Mouse (Mus musculus) T-helper 2 cell (primary cell): ENCODE data around the gene Axdnd1.

Source experiments
- in situ Hi-C: fragments of 300-600 bp; cut with MboI, MseI; formaldehyde crosslinking; loops from one replicate; pipeline ENCODE4 v1.15.1; 2025; ENCODE audit warnings: high pct_unique_total_duplicates

Gene Axdnd1

DNA sequence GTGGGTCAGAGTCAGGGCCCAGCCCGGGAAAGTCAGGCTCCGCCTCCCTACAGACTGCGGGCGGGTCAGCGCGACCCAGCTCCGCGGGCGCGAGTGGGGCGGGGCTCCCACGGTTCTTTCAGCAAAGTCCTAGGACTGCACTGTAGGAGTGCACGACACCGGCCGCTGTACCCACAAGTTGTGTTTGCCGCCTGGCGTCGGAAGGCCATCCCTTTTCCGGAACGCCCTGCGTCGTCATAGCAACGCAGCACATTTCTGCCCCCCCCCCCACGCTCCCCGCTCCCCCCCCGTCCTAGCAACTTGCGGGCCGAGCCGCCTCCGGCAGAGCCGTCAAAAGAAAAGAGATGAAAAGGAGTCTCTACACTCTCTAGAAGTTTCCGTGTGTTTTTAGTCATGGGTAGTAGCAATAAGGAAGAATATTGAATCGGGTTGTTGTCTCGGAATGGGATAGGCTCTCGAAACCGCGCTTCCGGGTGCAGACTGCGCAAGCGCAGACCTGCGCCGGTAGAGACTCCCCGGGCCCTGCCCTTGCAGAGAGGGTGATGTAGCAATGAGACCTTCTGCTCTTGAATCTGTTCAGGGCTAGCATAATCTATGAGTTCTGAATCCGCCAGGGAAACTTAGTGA lies at the start of gene Axdnd1:
Gene Axdnd1 (minus strand): TSS at position 489 of the 627 bp plus-strand sequence.
- in situ Hi-C loops: no loop called here

DNA sequence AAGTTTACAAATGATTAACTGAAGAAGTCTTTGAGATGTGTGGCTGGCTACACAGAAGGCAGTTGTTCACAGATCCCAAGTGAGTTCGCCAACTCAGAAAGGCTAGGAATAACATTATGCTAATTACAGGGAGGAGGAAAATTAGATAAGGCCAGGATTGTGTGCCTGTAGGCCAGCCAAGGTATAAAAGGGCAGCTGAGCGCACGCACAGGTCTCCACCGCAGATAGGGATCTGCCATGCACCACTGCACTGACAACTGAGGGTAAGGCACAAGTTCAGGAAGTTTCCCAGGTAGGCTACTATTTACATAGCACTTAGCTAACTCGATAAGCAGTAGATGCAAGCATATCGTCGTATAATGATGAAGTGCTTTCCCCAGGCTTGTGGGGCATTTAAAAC lies 49.6 kb upstream of the Axdnd1 start:
- in situ Hi-C loops: no loop called here

DNA sequence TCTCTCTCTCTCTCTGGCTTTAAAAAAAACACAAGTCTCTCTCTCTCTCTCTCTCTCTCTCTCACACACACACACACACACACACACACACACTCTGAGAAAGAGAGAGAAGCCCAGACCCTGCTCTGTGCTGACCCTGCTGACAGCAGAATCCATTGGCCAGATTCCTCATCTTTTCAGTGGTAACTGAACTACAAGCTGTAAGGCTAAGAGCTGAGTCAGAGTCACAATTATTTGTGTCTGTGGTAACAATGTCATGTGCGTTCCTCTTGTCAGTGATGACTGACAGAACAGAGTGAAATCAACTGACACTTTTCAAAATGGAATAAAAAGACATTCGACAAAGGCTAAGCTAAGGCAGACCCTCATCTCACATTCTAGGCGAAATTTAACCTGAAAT lies 47.6 kb upstream of the Axdnd1 start:
- in situ Hi-C loops: loop anchor here (10.0 kb wide), 1 partner anchor 1354 kb away; no protein-coding TSS in a partner anchor

DNA sequence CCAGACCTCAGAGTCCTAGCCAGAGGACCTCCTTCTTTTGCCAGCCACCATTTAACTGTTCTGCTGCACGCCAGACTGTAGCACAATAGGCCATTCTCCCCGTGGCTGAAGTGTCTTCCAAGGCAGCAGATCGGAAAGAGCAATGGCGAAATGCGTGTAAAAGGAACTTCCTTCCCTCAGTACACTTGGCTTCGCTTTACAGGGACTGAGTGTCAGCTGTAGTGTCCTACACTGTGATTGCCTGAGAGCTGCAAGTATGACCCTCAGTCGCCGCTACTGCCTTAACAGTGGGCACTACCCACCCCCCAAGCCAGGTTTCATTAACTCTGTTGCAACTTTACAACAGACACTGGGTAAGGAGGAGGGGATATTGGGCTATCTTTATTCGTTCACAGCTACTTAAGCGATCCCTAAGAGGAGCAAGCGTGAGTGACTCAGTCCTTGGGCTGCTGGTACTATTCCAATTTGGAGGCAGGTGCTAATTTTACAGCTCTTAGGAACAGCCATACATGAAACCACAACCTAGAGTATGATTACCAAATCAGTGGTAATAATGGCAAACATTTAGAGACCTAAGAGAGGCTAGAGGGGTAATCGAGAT lies 46.8 kb upstream of the Axdnd1 start:
- in situ Hi-C loops: loop anchor here (10.0 kb wide), 1 partner anchor 1353 kb away; no protein-coding TSS in a partner anchor

DNA sequence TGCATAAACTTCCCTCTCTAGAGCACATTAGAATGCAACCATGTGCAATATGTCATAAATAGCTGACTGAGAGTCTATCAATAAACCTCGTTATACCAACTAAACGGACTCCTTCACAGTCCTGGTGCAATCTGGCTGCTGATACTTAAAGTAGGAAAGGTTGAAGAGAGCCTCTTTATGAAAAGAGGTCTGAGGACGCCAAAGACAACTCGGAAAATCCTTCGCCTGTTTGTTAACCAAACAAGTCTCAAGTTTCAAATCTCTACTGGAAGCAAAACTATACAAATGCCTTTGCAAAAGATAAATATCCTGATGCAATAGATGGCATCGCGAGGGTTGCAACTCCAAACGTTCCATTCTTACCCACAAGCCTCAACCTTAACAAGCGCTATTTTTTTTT lies 44.0 kb upstream of the Axdnd1 start:
- in situ Hi-C loops: loop anchor here (10.0 kb wide), 1 partner anchor 1350 kb away; no protein-coding TSS in a partner anchor

DNA sequence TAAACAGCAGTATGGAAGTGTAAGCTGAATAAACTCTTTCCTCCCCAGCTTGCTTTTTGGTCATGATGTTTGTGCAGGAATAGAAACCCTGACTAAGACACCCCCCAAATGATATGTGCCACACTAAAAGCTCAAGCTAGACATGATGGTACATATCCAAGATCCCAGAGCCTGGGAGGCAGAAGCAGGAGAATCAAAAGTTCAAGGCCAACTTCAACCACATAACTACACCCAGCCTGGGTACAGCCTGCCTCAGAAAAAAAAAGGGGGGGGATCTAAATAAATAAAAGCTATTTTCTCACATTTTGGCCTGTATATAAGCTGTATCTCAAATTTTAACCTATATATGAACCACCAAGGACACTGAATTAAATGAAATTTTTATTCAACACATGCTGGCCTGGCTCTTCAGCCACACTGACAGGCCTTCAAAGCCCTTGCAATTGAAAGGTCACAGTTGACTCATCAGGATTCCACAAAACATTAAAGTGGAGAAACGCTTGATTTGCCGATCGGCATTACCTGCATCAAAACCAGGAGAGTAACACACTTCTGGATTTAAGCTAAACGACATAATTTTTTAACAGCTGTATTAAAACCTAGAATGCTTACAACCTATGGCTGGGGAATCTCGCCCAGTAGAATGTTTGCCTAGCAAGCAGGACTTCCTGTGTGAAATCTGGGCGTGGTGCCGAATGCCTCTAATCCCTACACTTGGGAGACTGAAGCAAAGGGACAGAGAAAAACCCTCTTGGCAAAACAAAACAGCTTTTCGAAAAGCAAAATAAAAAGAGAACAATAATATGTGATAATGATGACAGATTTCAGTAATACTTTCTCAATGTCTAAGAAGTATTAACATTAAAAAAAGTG lies 43.3 kb upstream of the Axdnd1 start:
- in situ Hi-C loops: loop anchor here (10.0 kb wide), 1 partner anchor 1349 kb away; no protein-coding TSS in a partner anchor

DNA sequence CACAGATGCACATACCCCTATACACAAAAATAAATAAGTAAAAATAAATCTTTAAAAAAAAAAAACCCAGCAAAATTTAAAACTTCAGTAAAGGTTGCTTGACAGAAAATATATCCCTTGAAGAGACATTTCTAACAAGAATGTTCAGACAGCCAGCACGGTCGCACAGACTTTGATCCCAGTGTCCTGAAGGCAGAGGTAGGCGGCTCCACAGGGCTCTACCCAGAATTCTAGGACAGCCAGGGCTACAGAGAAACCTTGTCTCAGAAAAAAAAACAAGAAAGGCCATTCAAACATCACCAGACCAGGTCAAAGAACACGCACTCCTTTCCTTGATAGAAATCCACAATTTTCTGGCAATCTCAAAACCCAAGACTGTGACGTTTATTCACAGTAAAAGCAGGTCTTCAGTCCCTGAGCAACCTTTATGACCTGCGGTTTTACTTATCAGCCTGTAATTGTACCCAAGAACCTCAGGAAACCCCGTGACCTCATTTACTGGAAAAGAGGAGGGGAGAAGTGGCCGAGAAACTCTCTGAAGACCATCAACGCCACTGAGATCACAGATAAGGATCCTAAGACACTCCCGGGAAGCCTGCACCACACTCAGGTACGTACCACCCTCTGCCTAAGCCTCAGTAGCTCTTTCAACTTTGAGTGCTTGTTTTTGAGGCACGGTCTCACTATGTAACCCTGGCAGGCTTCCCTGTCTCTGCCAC lies 41.5 kb upstream of the Axdnd1 start:
- in situ Hi-C loops: loop anchor here (10.0 kb wide), 1 partner anchor 1348 kb away; no protein-coding TSS in a partner anchor

DNA sequence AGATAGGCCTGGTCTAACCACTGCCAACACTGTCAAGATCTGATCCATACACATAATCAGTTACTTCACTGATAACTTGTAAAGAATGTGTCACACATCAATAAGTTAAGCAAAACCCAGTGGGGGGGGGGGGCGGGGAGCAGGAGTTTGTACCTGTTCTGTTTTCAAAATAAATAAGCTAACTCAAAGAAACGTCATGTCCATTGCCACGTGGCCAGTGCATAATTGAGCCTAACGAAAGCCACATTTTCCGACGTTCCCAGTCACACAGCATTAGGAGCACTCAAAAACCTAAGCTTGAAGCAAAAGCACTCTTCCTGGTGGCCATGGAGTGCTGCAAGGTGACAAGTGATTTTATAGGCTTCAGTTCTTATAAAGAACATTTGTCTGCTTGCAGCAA lies 40.1 kb upstream of the Axdnd1 start:
- in situ Hi-C loops: loop anchor here (10.0 kb wide), 1 partner anchor 1346 kb away; no protein-coding TSS in a partner anchor

DNA sequence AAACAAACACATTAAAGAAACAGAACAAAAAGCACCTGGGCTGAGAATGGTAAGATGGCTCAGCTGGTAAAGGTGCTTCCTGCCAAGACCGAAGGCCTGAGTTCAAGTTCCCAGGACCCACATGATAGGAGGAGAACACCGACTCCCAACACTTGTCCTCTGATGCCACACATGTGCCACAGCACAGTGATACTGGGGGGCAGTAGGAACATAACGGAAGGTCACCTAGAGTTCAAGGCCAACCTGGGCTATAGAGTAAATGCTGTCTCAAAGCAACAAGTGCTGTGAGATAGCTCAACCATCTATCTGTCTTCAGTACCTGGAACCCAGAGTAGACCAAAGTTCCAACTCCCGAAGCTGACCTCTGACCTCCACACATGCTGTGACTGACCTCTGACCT lies 39.3 kb upstream of the Axdnd1 start:
- in situ Hi-C loops: loop anchor here (10.0 kb wide), 1 partner anchor 1345 kb away; no protein-coding TSS in a partner anchor

DNA sequence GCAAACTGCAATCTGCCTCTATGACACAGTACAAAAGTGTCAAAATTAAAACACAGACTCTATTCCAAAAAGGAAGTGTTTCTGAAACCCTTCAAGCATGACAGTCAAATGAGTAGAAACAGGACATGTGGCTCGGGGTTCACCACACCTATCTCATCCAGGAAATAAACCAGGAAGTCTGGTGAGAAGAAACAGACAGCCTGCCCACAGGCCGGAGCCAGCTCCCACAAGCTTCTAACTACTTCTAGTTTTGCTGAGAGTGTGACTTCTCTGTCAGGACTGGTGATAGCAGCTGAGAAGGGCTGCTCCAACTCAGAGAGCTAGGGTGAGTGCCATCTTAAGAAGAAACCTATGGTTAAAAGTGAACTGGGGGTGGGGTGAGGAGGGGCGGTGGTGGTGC lies 38.7 kb upstream of the Axdnd1 start:
- in situ Hi-C loops: loop anchor here (10.0 kb wide), 1 partner anchor 1345 kb away; no protein-coding TSS in a partner anchor

DNA sequence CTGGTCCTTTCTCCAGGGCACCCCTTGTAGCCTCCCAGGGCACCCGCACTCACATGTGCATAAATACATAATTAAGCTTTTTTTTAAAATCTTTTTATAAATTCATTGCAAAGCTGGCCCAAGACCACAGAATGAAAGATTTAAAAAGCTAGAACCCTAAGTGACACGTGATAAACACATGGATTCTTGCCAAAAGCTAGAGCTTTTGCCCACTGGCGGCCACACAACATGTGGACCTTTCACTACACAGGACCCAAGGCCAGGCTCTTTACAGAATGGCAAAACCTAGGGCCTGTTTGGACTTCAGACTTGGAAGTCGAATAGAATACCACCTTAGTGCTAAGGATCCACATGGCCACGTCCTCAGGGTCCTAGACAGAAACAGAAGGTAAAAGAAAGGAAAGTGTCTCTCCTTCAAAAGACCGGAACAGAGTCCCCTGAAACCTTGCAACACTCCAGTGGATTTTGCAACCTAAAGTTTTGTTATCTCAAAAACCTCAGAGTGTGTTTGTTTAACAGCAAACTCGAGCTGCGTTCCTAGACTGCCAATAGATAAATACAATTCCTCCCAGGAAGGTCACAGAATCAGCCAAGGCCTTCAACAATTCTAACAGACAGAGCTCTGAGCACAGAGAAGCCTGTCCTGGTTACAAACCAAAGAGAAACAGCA lies 37.6 kb upstream of the Axdnd1 start:
- in situ Hi-C loops: no loop called here

DNA sequence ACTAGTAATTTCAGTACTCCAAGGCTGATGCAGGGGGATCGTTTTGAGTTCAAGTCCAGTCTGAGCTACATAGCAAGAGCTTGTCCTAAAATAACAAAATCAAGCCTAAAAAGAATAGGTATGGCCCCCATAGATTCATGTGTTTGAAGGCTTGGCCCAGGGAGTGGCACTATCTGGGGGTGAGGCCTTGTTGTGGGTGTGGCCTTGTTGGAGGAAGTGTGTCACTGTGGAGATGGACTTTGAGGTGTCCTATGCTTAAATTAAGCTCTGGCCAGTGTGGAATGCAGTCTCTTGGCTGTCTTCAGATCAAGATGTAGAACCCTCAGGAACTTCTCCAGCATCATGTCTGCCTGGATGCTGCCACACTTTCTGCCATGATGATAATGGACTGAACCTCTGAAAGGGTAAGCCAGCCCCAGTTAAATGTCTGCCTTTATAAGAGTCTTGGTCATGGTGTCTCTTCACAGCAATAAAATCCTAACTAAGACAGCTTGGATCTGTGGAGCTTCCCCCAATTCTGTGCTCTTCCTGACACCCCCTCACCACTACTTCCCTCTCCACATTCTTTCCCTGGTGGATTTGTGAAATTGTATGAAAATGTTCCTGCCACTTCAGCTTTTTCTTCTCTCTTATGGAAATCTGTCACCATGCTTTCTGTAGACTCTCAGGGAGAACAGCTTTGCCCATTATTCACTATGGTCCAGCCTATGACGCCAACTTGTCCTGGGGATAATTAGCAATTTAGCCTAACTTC lies 34.2 kb upstream of the Axdnd1 start:
- in situ Hi-C loops: no loop called here

DNA sequence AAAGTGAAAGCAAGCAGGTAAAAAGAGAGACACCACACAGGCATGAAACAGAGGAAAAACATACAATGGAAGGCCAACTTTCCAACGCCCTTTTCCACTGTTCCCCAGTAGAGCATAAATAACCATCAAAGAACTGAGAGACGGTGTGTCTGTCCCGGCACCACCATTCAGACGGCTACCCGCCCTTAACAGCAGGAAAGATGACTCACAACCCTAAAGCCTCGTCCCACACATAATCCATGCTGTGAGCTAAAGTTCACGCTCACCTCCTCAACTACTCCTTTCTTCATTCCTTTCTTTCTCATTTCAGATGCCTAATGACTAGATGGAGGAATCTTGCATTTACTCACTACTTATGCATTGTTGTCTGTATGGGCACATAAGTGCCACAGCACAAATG lies 33.4 kb upstream of the Axdnd1 start:
- in situ Hi-C loops: no loop called here

DNA sequence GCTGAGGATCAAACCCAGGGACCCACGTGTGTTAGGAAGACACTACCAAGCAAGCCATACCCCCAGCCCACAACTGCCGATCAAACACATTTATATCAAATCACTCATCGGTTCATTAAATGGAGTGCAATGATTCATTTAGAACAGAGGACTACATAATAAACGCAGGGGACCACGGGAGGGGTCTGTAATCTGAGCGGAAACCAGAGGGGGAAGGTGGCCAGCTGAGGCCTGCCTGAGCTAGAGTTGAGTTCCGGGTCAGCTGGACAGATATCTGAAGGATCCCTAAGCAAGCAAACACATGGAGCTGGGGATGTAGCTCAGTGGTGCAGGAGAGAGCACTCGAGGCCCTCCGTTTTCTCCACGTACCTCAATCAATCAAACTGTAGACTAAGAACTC lies 32.9 kb upstream of the Axdnd1 start:
- in situ Hi-C loops: no loop called here

DNA sequence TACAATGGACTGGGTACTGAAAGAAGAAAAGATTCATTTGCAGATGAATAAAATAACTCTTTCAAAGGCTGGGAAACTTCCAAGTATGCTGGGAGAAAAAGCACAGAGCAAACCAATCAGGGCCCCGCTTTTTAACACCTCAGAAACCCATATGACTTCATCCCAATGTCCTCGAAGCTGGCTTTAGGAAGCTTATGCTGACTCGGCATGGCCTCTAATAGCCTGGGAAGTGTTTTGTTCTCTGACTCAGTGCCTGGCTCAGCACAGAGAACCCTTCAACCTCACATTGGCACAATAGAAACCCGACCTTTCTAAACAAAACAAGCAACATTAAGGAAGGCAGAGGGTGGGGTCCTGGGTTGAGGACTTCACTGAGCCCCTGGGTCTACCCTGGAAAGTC lies 29.5 kb upstream of the Axdnd1 start:
- in situ Hi-C loops: no loop called here

DNA sequence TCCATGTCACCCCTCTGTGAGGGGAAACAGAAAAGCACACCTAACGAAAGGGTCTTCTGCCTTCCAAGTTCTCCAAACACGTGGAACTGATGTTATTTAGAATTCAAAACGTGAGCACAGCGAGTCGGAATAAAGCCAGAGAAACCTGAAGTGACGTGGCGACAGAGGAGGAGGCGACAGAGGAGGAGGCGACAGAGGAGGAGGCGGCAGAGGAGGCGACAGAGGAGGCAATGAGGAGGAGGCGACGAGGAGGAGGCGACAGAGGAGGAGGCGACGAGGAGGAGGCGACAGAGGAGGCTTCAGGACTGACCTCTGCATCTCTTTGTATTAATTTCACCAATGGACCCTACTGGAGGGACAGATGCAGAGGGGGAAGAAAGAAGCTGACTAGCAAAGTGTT lies 28.7 kb upstream of the Axdnd1 start:
- in situ Hi-C loops: no loop called here

DNA sequence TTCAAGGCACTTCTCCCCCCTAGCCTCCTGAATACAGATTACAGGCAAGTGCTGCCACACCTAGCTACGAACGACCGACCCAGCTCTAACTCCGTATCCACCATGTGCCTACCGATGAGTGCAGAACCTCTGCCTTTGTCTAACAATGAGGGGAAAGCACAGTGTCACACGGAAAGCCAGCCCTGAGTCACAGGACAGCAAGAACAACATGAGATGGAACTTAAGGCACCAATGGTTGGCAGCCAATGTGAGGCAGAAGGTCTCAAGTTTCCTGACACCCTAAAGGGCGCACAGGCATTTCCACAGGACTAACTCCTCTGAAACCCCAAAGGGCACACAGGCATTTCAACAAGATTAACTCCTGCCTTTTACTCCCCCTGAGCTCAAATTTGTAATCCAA lies 28.1 kb upstream of the Axdnd1 start:
- in situ Hi-C loops: no loop called here

DNA sequence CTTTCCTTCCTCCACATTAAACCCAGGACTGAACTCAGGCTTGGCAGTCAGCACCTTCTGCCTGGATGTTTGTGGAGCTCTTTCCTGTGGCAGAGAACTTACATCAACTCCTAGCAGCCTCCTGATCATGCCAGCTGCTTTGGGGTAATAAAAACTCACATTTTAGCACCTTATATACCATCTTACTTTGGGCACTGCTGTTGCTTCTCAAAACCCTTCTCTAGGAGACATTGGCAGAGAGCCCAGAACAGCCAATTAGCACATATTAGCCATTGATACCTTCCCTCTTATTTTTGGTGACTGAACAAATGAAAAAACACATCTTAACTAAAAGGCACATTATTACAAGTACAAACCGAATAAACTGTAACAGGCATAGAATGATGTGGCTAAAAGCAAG lies 24.1 kb upstream of the Axdnd1 start:
- in situ Hi-C loops: no loop called here

DNA sequence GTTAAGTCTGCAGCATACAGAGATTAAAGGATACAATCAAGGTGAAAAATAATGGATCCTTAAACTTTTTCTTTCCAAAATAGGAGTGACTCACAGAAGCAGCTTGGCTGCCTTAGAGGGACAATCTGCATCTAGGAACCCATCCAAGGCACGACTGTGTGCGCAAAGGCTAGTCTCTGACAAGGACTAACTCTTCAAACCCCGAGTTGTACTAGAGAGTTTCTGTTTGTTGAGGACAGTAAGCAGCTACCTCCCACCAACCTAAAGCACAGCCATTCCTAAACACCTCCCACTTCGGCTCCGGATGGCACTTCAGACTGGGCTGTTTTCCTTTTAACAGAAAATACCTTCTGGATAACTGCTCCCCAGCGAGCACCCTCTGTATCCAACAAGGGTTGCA lies 21.8 kb upstream of the Axdnd1 start:
- in situ Hi-C loops: no loop called here

DNA sequence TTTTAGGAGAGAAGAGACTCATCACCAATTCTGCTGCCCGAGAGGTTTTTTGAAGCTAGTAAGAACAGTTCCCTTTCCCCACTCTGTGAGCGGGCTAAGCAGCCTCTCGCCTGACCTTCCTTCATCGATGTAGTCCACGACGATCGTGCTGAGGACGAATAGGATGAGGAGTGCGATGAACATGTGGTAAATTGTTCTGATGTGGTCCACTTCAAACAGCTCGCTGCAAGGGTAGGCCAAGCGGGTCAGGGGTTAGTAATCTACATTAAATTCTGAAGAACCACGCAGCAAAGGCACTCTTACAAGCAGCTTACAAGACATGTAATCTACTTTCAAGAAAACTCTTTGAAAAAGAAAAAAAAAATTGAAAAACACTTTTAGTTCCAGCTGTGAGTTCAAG lies 21.3 kb upstream of the Axdnd1 start:
- in situ Hi-C loops: no loop called here
